Mouse (Mus musculus): ENCODE measurements at regions not wholly inside any gene's neighbourhood (a gene's known extent, or its start where the extent isn't known, plus 50 kb on each side); places are given as distances from the start of the nearest gene placed in this dataset.

DNA sequence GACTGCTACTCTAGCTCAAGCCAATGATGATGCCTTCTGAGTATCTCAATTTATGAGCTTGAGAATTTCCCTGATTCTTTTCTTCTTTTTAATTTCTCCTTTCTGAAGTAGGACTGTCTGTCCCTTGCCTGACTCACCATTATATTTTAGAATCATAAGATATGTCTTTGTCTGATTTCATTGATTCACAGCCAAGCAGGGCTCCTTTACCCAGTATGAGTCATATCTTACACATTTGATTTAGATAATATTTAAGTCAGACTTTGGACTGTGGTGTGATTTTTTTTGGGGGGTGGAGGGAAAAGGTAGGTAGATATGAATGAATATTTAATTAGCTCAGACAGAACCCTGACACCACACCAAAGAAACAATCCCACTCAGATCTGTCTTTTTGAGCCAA, 547.2 kb upstream of the Frg1 start:
- Histone ChIP-seq H3K4me1 (no peaks in the 10 kb centered on the region), H3K9ac (no peak overlapping the region), H3K4me2 (replicated peaks) (no peak overlapping the region), H3K4me3 (no peak overlapping the region), H3K27me3 (no peaks in the 10 kb centered on the region), H3K36me3 (no peaks in the 10 kb centered on the region), H3K9me3 (no peaks in the 10 kb centered on the region), H3K27ac (no peak overlapping the region)
- ATAC-seq (ENCODE audit: insufficient number of reproducible peaks, insufficient read depth, low FRiP score, low TSS enrichment): no peak

DNA sequence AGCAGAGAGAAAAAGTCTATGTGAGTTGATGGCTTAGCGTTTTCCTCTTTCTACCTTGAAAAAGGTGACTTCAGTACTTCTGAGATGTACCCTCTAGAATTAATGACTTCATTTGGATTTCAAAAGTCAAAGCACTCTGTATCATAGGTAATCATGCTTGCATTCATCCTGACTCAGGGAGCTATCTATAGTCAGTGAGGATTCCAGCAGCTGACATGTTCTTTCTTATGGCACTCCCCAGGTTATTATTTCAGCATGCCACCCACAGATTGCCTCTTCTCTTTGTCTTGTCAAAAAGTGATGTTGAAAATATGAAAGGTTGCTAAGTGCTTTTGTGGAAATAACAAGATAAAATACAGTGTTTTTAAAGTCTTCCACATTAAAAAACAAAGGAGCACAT, 540.0 kb upstream of the Frg1 start:
- Histone ChIP-seq H3K27ac (no peak overlapping the region), H3K4me2 (replicated peaks) (no peak overlapping the region), H3K4me3 (no peak overlapping the region), H3K27me3 (no peaks in the 10 kb centered on the region), H3K9ac (no peak overlapping the region), H3K36me3 (no peaks in the 10 kb centered on the region), H3K9me3 (no peaks in the 10 kb centered on the region), H3K4me1 (0 out of 2 replicates have a peak, but pooled peaks cover 2% of the 10 kb centered on the region)
- ATAC-seq (ENCODE audit: insufficient number of reproducible peaks, insufficient read depth, low FRiP score, low TSS enrichment): no peak
- 88% methylated on average over 1 of the region's 1 CpGs for WGBS

DNA sequence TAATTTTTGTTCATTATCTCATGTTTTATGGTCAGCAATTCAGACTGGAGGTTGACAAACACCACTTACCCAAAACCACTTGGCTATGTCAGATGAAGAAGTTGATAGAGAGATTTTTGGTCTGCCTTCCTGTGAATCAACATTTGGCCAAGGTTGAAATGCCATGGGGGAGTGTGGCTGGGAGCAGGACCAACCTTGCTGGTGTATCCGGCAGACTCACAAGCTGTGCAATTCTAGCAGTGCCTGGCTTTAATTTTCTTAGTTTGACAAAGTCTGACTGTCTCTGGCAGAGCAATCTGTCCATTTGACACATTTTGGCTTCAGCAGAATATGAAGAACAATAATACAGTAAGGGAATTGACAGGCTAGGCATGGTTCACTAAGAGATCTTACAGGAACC, 533.9 kb upstream of the Frg1 start:
- no peak overlapping the region for H3K4me2 ChIP-seq (replicated peaks)
- no peak overlapping the region for H3K27ac ChIP-seq
- H3K4me3 ChIP-seq: no peak overlapping the region
- ATAC-seq (ENCODE audit: insufficient number of reproducible peaks, insufficient read depth, low FRiP score, low TSS enrichment): no peak
- WGBS: 47% methylated on average over 1 of the region's 1 CpGs
- H3K4me1 ChIP-seq: no peaks in the 10 kb centered on the region
- H3K9me3 ChIP-seq: no peaks in the 10 kb centered on the region
- no peak overlapping the region for H3K9ac ChIP-seq
- no peaks in the 10 kb centered on the region for H3K36me3 ChIP-seq
- H3K27me3 ChIP-seq: no peaks in the 10 kb centered on the region

DNA sequence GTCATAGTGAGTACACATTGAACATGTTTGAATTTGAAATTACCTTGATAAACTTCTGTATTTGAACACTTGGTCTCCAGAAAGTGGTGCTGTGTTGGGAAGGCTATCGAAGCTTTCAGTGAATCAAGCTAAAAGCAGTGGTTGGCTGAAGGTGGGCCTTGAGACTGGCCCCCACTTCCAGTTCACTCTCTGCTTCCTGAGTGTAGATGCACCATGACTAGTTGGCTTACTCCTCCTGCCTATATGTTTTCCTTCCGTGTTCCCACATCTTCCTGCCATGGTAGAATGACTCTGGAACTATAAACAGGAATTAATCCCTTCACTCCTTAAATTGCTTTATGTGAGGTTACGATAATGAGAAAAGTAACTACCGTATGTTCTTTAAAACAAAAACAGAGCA, 522.4 kb upstream of the Frg1 start:
- H3K4me2 ChIP-seq (replicated peaks): no peak overlapping the region

DNA sequence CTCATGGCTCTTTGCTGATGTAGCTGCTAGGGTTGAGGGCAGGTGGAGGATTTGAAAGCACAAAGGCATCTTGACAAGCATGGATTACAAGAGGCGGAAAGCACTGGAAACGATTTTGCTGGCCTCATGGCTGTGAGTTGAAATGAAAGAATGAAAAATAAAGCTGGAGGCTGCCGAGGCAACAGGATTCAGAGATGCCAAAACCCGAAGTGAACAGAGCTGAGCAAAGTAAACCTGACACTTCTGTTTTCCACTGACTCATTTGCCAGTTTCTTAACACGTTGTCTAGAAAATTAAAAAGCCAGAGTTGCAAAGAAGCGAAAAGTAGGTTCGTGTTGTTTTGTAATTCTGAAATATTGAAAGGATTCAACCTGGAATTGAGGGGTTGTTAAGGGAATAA, 504.2 kb upstream of the Frg1 start:
- H3K4me3 ChIP-seq: no peak overlapping the region
- no peaks in the 10 kb centered on the region for H3K36me3 ChIP-seq
- no peak overlapping the region for H3K4me2 ChIP-seq (replicated peaks)
- no peak overlapping the region for H3K27ac ChIP-seq
- ATAC-seq (ENCODE audit: insufficient number of reproducible peaks, insufficient read depth, low FRiP score, low TSS enrichment): no peak
- WGBS: 71% methylated on average over 7 of the region's 7 CpGs
- no peaks in the 10 kb centered on the region for H3K27me3 ChIP-seq
- H3K9me3 ChIP-seq: no peaks in the 10 kb centered on the region
- no peaks in the 10 kb centered on the region for H3K4me1 ChIP-seq
- H3K9ac ChIP-seq: no peak overlapping the region

More for the DNA sequence above, 522.4 kb upstream of the Frg1 start:
- no peaks in the 10 kb centered on the region for H3K27me3 ChIP-seq
- ATAC-seq (ENCODE audit: insufficient number of reproducible peaks, insufficient read depth, low FRiP score, low TSS enrichment): no peak
- H3K27ac ChIP-seq: no peak overlapping the region
- H3K9ac ChIP-seq: no peak overlapping the region
- no peaks in the 10 kb centered on the region for H3K4me1 ChIP-seq
- H3K36me3 ChIP-seq: no peaks in the 10 kb centered on the region
- no peaks in the 10 kb centered on the region for H3K9me3 ChIP-seq
- H3K4me3 ChIP-seq: no peak overlapping the region
- 78% methylated on average over 4 of the region's 4 CpGs for WGBS

DNA sequence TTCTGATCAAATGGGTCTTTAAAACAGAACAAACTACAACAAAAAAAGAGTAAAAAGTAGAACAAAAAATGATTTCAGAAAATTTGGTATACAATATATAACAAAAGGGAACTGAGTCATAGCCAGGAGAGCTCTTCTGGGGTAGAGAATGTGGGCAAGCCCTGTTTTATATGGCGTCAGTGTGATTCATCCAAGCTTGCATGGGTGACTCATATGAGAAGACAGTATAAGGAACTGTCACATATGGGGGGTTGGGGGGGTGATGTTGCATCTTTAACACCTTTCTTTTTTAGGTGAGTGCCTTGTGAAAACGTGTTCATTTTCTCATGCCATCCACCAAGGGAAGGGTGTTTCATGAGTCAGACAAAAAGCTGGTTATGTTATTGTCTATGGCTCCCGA, 503.7 kb upstream of the Frg1 start:
- no peaks in the 10 kb centered on the region for H3K9me3 ChIP-seq
- no peak overlapping the region for H3K27ac ChIP-seq
- H3K9ac ChIP-seq: no peak overlapping the region
- no peaks in the 10 kb centered on the region for H3K27me3 ChIP-seq
- no peaks in the 10 kb centered on the region for H3K36me3 ChIP-seq
- no peak overlapping the region for H3K4me2 ChIP-seq (replicated peaks)
- H3K4me3 ChIP-seq: no peak overlapping the region
- 83% methylated on average over 3 of the region's 3 CpGs for WGBS
- no peaks in the 10 kb centered on the region for H3K4me1 ChIP-seq
- no peak for ATAC-seq (ENCODE audit: insufficient number of reproducible peaks, insufficient read depth, low FRiP score, low TSS enrichment)

DNA sequence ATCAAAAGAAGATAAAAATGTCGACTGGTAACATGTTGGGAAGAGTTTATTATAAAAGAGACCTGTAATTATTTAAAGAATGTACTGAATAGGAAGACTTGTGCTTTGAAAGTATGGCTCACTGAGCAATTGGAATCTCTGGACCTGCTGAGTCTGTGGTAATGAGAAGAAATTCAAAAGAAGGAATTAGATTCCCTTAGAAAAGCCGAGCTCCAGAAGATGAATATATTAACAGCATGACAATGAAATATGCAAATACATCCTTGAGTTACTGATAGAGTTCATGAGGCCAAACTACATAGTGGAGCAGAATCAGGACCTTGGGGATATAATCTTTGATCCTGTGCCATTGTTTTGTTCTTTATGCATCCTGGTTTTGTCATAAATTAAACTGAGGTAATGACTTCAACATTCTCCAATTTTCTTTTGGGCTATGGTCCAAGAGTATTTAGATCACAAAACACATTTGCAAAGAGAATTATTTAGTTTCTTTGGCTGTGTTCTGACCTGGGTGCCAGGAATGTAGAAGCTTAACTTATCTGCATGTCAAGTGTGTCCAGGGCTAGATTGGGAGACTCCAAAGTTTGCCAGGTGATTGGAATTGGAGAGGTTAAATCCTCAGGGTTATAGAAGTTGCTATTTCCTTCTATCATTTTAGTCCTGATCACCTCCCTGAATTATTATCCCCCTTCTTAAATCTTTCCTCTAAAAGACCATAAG, 461.3 kb upstream of the Frg1 start:
- Histone ChIP-seq H3K27ac (no peak overlapping the region), H3K9me3 (no peaks in the 10 kb centered on the region), H3K4me2 (replicated peaks) (no peak overlapping the region), H3K4me3 (no peak overlapping the region), H3K27me3 (no peaks in the 10 kb centered on the region), H3K9ac (no peak overlapping the region), H3K4me1 (no peaks in the 10 kb centered on the region), H3K36me3 (no peaks in the 10 kb centered on the region)
- 62% methylated on average over 2 of the region's 2 CpGs for WGBS
- ATAC-seq (ENCODE audit: insufficient number of reproducible peaks, insufficient read depth, low FRiP score, low TSS enrichment): no peak

DNA sequence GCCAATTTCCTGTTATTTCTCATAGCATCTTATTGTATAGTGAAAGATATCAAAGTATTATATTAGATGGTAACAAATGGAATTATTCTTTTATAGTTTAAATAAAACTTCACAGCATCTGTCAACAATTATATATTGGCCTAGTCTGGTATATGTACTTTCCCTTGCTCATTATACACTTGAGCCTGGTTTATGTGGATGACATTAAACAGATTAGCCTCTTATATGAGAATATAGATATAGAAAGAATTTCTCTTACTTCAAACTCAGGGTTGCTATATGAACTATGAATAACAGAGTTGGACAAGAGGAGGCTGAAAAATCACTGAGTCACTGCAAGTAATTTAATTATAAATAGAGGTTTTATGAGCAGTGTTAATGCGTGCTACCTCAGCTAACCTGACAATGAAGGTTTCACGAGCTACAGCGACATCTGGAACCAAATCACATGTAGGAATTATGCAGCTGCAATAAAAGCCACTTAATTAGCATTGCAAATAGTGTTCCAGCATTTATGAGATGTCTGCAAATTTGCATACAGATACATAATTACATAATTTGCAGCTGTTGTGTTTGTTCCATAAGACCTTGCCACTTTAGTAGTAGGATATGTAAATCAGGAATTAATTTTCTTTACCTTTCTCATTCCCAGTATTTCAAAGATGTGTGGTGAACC, 452.9 kb upstream of the Frg1 start:
- ATAC-seq (ENCODE audit: insufficient number of reproducible peaks, insufficient read depth, low FRiP score, low TSS enrichment): no peak
- 79% methylated on average over 3 of the region's 3 CpGs for WGBS

DNA sequence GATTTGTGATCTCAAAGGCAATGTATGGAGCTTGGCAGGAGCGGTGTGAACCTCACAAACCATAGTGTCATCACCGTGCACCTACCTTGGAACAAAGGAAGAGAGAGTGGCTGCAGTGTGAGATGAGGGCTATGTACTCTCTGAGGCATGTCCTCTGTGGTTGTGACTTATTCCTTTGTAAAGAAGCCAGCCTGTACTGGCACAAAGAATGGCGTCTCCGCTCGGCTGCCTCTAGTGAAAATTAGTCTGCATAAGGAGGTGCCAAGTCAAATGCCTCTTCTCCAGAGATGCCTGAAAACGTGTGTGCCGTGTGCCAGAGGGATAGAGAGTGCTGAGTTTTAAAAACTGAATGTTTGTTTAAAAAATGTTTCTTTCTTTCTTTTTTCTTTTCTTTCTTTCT, 444.0 kb upstream of the Frg1 start:
- Histone ChIP-seq H3K27me3 (no peaks in the 10 kb centered on the region), H3K4me3 (no peak overlapping the region), H3K9ac (no peak overlapping the region), H3K4me1 (no peaks in the 10 kb centered on the region), H3K9me3 (no peaks in the 10 kb centered on the region), H3K36me3 (no peaks in the 10 kb centered on the region), H3K4me2 (replicated peaks) (no peak overlapping the region), H3K27ac (no peak overlapping the region)
- 90% methylated on average over 7 of the region's 7 CpGs for WGBS
- ATAC-seq (ENCODE audit: insufficient number of reproducible peaks, insufficient read depth, low FRiP score, low TSS enrichment): no peak

More for the DNA sequence above, 452.9 kb upstream of the Frg1 start:
- no peaks in the 10 kb centered on the region for H3K4me1 ChIP-seq
- no peak overlapping the region for H3K4me2 ChIP-seq (replicated peaks)
- no peaks in the 10 kb centered on the region for H3K9me3 ChIP-seq
- no peak overlapping the region for H3K27ac ChIP-seq
- no peak overlapping the region for H3K4me3 ChIP-seq
- H3K27me3 ChIP-seq: no peaks in the 10 kb centered on the region
- no peaks in the 10 kb centered on the region for H3K36me3 ChIP-seq
- no peak overlapping the region for H3K9ac ChIP-seq

DNA sequence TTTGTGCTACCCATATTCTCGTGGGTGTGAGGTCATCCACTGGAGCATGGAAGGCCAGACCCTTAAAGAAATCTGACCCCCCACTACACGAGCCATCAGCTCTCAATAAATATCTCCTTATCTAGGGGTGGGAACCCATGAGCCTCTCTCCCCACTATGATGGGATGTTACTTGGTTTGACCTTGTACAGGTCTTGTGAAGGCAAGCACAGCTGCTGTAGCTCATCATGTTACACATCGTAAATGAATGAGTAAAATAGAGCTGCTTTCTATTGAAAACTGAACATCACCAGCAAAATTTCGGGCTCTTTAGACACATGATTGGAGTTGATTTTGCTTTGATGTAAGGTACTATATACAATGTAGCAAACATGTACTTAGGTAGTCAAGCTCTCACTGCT, 414.8 kb upstream of the Frg1 start:
- no peak for ATAC-seq (ENCODE audit: insufficient number of reproducible peaks, insufficient read depth, low FRiP score, low TSS enrichment)
- Histone ChIP-seq H3K9me3 (no peaks in the 10 kb centered on the region), H3K27ac (no peak overlapping the region), H3K4me2 (replicated peaks) (no peak overlapping the region), H3K4me1 (peaks cover 11% of the 10 kb centered on the region), H3K27me3 (no peaks in the 10 kb centered on the region), H3K36me3 (no peaks in the 10 kb centered on the region), H3K9ac (no peak overlapping the region), H3K4me3 (no peak overlapping the region)
- 67% methylated on average over 4 of the region's 4 CpGs for WGBS

DNA sequence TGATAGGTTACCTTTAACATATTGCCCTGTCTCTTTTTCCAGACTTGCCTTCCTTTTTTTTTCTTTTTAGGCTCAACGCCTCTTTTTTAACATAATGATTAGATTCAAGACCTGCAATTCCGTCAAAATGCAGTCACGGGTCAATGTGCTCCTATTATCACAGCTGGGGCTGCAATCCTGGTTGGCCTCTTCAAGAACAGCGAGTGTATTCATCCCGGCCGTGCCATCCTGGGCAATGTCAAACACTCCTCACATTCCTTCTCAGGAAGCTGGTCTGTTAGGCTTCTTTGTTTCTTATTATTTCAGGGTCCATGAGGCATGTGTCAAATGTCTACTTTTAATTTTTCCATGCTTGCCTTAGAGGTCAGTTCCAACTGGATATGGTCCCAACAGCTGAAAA, 413.5 kb upstream of the Frg1 start:
- no peak overlapping the region for H3K4me3 ChIP-seq
- no peak overlapping the region for H3K9ac ChIP-seq
- WGBS: 21% methylated on average over 6 of the region's 6 CpGs
- H3K27me3 ChIP-seq: no peaks in the 10 kb centered on the region
- H3K36me3 ChIP-seq: no peaks in the 10 kb centered on the region
- H3K9me3 ChIP-seq: no peaks in the 10 kb centered on the region
- H3K4me2 ChIP-seq (replicated peaks): no peak overlapping the region
- ATAC-seq (ENCODE audit: insufficient number of reproducible peaks, insufficient read depth, low FRiP score, low TSS enrichment): no peak
- H3K27ac ChIP-seq: no peak overlapping the region
- H3K4me1 ChIP-seq: peaks cover 11% of the 10 kb centered on the region

DNA sequence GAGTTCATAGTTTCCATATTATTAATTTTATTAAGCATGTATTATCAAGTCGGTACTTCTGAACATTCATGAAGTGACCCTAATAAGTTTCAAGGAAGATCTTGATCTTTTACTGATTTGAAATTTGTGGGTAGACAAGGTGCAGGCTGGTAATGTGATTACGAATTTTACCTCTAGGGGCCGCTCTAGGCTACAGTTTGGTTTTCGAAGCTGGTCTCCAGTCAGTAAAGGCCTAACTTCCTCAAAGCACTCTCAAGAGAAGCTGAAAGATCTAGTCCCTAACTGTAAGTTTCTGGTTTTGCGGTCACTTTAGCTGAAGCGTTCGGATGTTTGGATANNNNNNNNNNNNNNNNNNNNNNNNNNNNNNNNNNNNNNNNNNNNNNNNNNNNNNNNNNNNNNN, 408.1 kb upstream of the Frg1 start:
- no peak overlapping the region for H3K4me2 ChIP-seq (replicated peaks)
- no peaks in the 10 kb centered on the region for H3K27me3 ChIP-seq
- peaks cover 11% of the 10 kb centered on the region for H3K4me1 ChIP-seq
- no peak overlapping the region for H3K9ac ChIP-seq
- no peak for ATAC-seq (ENCODE audit: insufficient number of reproducible peaks, insufficient read depth, low FRiP score, low TSS enrichment)
- no peak overlapping the region for H3K27ac ChIP-seq
- H3K9me3 ChIP-seq: no peaks in the 10 kb centered on the region
- 20% methylated on average over 7 of the region's 7 CpGs for WGBS
- H3K36me3 ChIP-seq: no peaks in the 10 kb centered on the region
- no peak overlapping the region for H3K4me3 ChIP-seq
